Mouse (Mus musculus) erythroid progenitor cell, adult 5-6 weeks (primary cell): Measurements from ENCODE around the gene Bad. TPM values are rescaled to one million over a fixed set of nuclear protein-coding genes. Genes with fewer than 3 reads are reported as not detected.

Experiments
- ATAC-seq: replicated peaks from 2 replicates; pipeline ENCODE4 v1.8.0; 2016; ENCODE audit warnings: moderate number of reproducible peaks, mild to moderate bottlenecking, moderate TSS enrichment, inconsistent platforms; ENCODE audit not compliant: poor library complexity, low FRiP score, severe bottlenecking
- total RNA-seq, 2 experiments: library from RNA; stranded (forward) in 1 of 2; stranded (reverse) in 1 of 2; fragments of 150-400 nt in 1 of 2; fragments of 186-747, 209-891 nt in 1 of 2; gene quantifications; 2 replicates each; pipeline versions ENCODE4 v1.2.3 to v1.2.4; 2015 to 2017; ENCODE audit warnings: low replicate concordance in 2 of 2

Gene Bad
- total RNA-seq, 2 experiments from 2014 or later, result 2.9 to 10.9 TPM

- ATAC-seq, result no peak
Observed at GRCm38 (mm10) chr19:6933102-6933435, 8.6 kb upstream of the Bad start.

- no peak for ATAC-seq
Observed at GRCm38 (mm10) chr19:6933436-6934194, 8.0 kb upstream of the Bad start.

- ATAC-seq, result no peak
Observed at GRCm38 (mm10) chr19:6934195-6934977, 7.3 kb upstream of the Bad start, which contains the start of gene Kcnk4. Kcnk4 (minus strand) TSS chr19:6934515.

- no peak for ATAC-seq
Observed at GRCm38 (mm10) chr19:6936299-6936698, 5.4 kb upstream of the Bad start.

- no peak for ATAC-seq
Observed at GRCm38 (mm10) chr19:6937541-6938465, 3.9 kb upstream of the Bad start.

GRCm38 (mm10) chr19:6939106-6940002 is 2.3 kb upstream of the Bad start:
- no peak for ATAC-seq

- ATAC-seq, result no peak
Observed at GRCm38 (mm10) chr19:6940396-6941351, 987 bp upstream of the Bad start.

- peak; percentile 89 for ATAC-seq
Observed at GRCm38 (mm10) chr19:6942249-6942691, 609 bp downstream of the Bad start, which contains the start of gene Gpr137. Gpr137 (minus strand) TSS chr19:6942480.

GRCm38 (mm10) chr19:6942764-6943163 is 1.1 kb downstream of the Bad start:
- ATAC-seq, result peak; percentile 1; the same call in 1 of the 2 replicates

GRCm38 (mm10) chr19:6943709-6944108 is 2.0 kb downstream of the Bad start:
- ATAC-seq, result no peak

GRCm38 (mm10) chr19:6947742-6948141 is 6.1 kb downstream of the Bad start:
- no peak for ATAC-seq

- no peak for ATAC-seq
Observed at GRCm38 (mm10) chr19:6948186-6948585, 6.5 kb downstream of the Bad start.

- no peak for ATAC-seq
Observed at GRCm38 (mm10) chr19:6949532-6949931, 7.9 kb downstream of the Bad start.

GRCm38 (mm10) chr19:6949951-6950350 is 8.3 kb downstream of the Bad start:
- ATAC-seq, result no peak

- ATAC-seq, result no peak
Observed at GRCm38 (mm10) chr19:6950613-6951153, 9.0 kb downstream of the Bad start.

GRCm38 (mm10) chr19:6951381-6951968 is 9.8 kb downstream of the Bad start:
- peak; percentile 86 for ATAC-seq

- ATAC-seq, result peak; percentile 31; the same call in 1 of the 2 replicates
Observed at GRCm38 (mm10) chr19:6951994-6952711, 10.5 kb downstream of the Bad start.
